Mouse (Mus musculus): ENCODE measurements around the gene Actg1.
A peak's percentile ranks its signal among the peaks of the same experiment; 100 is the strongest.

The Actg1 gene

DNA sequence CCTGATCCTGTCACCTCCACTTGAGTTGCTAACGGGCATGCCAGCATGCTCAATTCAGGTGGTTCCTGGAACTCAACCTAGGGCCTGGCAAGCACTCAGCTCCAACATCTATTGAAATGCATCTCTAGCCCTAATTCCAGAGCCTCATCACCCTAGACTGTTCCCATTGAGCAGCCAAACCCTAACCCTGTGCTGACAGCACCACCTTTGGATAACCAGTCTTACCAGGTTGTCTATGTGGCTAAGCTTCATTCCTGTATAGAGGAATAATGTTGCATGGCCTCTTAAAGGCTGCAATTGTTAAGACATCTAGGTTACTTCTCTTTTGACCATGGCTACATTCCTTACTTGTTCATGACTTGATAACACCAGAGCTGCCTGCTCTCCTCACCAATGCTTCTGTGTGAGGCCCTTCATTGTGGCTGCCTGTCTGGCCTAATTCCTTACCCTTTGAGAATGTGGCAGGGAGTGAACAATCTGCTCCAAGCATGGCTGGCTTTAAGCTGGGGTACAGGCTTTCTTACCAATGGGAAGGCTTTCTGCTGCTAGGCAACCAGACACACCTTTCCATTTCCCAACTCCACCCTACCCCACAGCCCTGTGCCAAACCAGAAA, 3.2 kb downstream of the Actg1 start:
- no peak for DNase-seq (ENCODE audit: low read depth, low spot score)

DNA sequence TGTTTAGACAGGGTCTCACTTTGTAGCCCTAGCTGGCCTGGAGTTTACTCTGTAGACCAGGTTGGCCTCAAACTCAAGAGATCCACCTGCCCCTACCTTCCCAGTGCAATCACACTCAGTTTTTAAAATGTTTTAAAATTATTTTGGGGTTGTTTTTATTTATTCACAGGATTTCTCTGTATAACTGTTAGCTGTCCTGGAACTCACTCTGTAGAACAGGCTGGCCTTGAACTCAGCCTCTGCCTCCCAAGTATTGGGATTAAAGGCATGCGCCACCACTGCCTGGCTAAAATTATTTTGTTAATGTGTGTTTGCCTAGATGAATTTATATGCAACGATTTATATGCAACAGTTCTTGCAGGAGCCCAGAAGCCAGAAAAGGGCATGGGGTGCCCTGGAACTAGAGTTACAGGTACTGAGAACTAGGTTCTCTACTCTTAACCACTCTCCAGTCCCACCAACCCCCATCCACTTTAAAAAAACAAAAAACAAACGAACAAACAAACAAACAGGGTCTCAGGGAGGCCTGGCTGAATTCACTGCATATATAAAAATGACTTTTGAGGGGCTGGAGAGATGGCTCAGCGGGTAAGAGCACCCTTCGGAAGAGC, 3.9 kb downstream of the Actg1 start:
- DNase-seq (ENCODE audit: low read depth, low spot score): no peak

DNA sequence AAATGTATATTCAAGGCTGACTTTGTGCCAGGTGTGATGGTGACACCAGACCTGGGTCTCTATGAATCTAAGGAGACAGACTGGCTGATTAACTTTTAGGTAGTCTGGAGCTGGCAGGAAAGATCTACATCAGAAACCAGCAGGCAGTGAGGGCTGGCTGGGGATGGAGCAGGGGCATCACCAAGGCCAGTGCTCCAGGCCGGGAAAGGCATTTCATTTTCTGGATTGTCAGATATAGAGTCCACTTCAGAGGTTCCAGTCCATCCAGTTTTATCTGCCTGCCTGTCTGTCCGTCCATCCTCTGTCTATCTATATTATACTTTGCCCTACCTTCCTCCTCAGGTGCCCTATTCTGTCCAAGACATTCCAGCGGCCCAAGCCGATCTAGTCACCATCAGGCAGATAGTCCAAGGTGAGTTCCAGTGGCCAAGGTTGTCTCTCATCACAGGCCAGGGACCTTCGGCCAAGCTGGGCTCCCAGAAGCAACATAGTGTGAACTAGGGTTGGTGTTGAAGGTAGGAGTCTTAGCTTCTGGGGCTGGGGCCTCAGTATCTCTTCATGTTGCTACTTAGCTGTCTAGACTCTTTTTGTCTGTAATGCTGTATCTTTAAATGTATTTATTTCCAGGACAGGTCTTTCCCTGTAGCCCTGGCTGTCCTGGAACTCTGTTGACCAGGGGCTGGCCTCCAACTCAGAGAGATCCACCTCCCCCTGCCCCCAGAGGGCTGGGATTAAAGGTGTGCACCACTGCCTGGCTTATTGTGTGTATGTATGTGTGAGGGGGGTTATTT, 4.6 kb downstream of the Actg1 start:
- DNase-seq (ENCODE audit: low read depth, low spot score): no peak

DNA sequence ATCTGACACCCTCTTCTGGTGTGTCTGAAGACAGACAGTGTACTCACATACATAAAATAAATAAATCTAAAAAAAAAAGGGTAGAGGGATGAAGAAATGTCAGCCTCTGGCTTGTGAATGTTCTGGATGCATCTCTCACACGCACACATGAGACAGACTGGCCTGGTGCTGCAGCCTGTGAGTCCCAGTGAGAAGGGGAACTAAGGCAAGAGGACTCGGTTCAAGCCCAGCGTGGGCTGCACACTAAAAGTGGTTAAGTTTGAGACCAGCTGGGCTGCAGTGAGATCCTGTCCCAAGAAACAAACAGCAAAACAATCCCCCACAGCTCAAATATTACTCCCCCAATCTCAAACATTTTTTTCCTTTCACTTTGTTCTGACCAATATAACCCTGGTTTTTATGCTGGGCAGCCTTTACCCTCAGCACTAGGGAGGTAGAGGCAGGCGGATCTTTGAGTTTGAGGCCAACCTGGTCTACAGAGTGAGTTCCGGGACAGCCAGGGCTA, 5.6 kb downstream of the Actg1 start:
- DNase-seq (ENCODE audit: low read depth, low spot score): no peak

DNA sequence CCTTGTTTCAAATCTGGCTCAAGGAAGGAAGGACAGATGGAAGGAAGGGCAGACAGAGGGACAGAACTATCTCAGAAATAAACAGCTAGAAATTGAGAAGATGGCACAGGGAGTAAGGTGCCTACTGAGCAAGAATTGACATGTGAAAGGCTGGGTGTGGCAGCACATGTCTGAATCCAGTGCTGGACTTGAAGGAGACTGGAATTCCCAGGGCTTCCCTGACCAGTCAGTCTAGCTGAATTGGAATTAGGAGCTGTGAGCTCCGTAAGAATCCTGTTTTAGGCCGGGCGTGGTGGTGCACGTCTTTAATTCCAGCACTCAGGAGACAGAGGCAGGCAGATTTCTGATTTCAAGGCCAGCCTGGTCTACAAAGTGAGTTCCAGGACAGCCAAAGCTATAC, 6.7 kb downstream of the Actg1 start:
- DNase-seq (ENCODE audit: low read depth, low spot score): no peak

DNA sequence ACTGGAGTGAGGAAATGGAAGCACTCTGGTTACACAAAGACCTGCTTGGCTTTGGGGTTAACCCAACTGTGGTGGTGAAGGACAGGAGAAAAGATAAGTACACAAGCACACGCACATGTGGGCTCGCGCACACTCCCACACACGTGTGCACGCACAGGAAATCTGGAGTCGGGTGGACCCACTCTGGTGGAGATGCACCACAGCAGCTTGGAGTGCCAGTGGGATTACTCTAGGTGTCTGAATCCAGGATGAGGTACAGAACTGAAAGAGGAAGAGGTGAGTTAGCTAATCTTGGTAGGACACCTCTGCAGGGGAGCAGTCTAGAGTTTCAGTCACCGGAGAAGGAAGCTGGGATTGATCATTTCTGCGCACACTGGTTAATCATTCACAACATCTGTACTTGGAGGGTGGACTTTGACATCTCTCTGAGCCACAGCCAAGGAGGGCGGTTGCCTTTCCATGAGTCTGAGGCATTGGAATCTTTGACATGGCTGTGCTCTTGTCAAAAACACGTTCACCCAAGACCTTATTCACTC, 8.3 kb downstream of the Actg1 start:
- DNase-seq (ENCODE audit: low read depth, low spot score): no peak

DNA sequence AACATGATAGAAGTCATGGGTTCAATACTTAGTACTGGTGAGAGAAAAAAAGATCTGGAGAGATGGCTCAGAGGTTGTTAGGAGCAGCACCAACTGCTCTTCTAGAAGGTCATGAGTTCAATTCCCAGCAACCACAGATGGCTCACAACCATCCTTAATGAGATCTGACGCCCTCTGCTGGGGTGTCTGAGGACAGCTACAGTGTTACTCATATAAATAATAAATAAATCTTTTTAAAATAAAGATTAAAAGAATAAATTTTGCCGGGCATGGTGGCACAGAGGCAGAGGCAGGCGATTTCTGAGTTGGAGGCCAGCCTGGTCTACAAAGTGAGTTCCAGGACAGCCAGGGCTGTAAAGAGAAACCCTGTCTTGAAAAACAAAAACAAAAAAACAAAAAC, 9.6 kb downstream of the Actg1 start:
- no peak for DNase-seq (ENCODE audit: low read depth, low spot score)

DNA sequence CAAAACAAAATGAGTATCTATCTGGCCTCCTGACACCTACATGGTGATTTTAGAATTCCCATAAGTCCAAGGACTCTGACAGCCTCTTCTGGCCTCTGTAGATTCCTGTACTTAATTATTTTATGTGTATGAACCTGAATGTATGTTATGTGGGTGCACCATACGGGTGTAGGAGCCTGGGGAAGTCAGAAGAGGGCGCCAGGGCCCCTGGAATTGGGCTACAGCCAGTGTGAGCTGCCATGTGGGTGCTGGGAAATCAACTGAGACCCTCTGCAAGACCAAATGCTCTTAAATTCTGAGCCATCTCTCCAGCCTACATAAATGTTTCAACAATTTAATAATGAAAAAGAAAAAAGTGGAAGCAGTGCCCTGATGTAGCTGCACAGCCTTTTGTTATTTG, 10.9 kb downstream of the Actg1 start:
- DNase-seq (ENCODE audit: low read depth, low spot score): no peak

DNA sequence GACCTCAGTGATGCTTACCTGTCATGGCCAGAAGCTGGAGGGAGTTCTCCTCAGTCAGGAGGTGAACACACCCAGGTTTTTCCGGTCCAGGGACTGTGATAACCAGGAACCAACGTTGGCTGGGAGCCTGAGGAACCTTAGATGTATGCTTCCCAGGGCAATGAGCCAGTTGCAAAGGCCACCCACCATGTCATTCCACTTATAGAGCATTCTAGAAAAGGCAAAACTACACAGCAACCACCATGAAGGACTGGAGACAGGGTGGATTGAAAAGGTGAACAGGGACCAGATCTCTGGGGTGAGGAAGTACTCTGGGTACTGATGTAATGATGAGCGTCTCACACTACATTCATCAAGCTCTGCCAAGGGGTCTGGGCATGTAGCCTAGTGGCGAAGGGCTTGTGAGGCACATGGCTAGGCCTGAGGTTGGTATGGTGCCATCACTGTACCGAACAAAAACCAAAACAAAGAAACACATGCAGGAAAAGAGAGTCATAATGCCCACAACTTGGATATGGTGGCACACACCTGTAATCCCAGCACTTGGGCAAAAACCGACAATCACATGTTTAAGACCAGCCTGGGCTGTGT, 12.8 kb downstream of the Actg1 start:
- no peak for DNase-seq (ENCODE audit: low read depth, low spot score)

DNA sequence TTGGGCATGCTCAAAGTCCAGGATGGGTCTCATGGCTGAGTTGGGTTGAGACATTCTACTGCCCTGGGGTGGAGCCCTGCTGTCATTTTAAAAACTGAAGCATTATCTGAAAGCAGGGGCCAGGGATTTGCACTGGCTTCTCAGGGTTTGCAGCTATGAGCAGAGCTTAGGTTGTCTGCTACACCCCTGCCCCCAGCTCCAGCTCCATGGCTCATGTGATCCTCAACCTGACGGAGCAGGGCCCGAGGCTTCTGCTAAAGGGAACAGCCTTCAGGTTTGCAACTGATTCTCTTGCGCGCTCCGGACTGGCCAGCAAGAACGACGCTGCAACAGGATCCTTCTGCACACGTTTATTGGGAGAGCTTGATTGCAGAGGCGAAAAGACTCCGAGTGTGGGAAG, 28.2 kb downstream of the Actg1 start:
- DNase-seq (ENCODE audit: low read depth, low spot score): no peak

DNA sequence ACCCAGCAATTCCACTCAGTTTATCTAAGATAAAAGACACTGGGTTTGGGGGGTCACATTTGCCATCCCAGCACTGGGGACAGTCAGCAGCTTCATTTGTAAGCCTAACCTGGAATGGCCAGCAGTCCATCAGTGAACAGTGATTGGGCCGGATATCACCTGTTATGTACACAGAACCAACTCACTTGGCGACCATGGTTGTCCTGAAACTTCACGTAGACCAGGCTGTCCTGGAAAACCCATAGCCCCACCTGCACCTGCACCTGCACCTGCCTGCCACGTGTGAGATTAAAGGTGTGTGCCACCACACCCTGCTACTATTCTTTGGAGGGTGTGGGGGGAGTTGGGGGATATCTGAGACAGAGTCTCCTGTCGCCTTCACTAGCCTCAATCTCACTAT, 29.0 kb downstream of the Actg1 start:
- no peak for DNase-seq (ENCODE audit: low read depth, low spot score)

DNA sequence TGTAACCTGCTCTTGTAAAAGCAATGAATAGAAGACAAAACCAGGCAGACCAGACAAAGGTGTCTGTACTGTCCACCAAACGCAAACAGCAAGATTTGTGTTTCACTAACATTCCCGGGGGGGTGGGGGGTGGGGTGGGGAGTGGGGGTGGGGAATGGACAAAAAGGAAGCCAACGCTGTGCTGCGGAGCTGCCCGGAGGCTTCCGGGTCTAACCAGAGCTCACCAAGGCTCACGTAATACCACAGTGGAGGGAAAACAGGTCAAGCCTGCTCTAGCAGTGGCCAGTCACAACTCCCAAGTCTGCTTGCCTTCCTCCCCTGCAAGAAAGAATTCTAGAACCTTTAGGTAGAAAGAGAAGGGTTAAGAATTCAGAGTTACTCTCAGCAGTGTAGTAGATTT, 30.9 kb downstream of the Actg1 start:
- DNase-seq (ENCODE audit: low read depth, low spot score): no peak

DNA sequence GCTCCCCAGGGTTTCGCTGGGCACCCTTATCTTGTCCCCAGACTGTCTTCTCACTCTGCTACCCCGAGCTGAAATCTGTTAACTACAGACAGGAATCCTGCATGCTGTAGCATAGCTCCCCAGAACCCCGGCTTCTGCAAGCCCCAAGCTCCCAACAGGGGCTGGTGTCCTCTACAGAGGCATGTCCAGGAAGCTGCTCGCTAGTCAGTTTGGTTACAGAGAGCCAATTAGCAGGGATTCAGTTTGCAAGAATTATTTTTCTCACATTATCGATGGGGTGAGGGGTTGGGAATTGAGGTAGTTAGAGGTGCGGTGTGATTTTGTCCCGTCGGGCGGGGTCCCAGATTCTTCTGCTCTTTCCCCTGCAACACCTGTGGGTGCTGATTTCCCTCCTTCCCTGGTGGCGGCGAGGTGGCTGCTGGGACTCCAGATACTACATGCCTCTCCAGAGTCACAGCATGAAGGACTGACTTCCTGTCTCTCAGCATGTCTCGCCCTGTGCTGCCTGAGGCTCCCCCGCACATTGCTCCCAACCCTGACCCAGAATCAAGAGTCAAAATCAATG, 31.6 kb downstream of the Actg1 start:
- DNase-seq (ENCODE audit: low read depth, low spot score): no peak

DNA sequence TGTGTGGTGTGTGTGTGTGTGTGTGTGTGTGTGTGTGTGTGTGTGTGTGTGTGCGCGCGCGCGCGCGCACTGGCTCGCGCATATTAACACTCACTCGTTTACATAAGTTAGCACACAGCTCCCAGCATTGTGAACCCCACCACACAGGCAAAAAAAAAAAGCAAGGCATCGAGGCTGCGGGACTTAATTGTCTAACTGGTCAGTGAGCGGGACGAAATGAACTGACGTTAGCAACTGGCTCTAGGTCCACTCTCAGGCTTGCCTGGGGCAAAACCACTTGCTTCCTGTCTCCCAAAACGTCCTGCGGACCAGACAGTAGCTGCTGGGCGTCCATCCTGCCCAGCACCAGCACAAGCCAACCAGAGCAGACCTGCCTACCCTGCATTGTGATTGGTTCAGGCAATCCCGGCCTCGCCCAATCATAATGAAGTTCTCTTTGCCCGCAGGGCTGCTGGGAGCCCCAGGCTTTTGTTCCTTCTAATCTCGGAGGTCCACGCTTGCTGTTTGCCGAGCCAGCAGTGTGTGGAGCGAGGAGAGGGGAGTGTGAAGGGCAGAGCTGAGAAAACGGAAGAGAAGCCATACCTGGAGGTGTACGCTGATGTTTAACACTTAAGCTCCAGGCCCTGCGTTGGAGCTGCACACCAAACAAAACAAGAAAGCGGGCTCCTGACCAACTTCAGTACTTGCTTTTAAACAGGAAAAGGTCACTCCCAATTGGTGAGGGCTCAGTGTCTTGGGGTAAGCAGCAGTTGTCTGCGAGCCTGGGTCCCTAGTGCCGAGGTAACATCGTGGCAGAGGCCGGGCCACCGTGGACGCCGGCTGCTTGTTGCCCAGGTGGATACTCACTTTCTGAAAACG, 32.3 kb downstream of the Actg1 start:
- DNase-seq (ENCODE audit: low read depth, low spot score): peak; percentile 90

DNA sequence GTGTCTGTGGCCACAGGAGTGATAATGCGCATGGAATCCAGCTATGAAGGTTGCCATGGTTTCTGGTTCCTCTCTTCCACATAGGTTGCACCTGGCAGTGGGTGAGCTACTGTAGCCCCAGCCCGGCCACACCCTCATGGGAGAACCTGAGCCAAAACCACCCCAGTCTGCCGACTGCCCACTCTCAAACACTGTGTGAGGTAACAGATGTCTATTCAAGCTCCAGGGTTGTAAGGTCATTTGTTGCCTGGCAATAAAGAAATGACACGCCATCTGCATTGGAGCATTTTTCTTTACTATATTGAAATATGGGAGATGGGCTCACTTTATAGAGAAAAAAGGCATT, 33.0 kb downstream of the Actg1 start:
- no peak for DNase-seq (ENCODE audit: low read depth, low spot score)

DNA sequence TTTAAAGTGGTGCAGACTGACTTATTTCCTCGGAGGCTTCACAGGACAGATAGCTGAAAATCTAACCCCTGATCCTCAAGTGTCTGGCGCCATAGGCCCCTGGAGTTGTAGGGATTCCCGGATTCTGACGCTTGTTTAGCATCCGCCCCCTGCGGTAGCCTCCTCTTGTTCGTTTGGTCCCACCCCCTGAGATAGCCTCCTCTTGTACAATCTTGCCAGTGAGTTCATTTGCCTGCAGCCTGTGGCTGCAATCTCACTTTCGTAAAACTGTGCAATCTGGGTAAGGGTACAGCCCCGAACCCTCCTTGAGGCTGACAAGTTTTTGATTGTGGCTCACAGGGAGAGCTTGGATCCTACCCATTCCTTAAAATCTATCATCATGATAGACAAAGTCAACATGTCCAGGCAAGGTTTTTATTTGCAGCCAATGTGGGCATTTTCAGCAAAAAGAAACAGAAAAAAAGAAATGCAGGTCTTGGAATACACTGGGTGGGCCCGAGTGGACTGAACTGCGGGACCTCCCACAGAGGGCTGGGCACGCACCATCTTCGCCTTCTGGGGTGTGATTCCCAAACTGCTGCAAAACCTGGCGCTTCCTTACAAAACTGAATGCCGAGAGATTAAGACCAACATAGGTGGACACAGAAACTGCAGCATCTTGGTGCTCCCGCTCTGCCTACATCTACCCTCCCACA, 33.5 kb downstream of the Actg1 start:
- DNase-seq (ENCODE audit: low read depth, low spot score): no peak

DNA sequence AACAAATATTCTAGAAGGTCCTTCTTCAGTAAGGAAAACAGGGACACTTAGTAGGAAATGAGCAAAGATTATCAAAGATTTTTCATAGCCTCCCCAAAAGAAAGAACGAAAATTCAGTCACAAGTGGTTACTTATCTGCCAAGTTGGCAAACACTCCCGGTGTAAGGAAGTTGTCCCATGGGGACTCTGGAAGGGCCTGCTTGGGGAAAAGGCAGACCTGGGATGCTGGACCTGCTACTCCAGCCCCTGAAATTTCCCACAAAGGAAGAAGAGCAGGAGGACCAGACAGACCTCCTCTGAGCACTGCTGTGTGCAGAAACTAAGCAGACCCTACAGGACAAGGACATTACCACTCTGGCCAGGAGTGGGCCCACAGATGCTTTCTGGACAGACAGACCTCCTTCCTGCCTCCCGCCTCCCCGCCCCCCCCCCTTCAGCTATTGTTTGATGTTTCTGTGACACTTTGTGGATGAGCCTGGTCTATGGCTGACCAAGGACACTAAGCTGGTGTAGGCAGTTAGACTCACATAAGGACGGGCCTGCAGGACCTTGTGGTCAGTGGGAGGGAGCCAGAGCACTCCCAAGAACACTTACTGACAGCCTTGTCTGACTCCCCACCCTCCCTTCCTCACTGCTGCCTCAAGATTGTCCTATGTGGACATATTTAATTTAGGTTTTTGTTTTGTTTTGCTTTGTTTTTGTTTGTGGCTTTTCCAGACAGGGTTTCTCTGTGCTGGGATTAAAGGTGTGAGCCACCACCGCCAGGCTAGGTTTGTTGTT, 34.2 kb downstream of the Actg1 start:
- DNase-seq (ENCODE audit: low read depth, low spot score): no peak

DNA sequence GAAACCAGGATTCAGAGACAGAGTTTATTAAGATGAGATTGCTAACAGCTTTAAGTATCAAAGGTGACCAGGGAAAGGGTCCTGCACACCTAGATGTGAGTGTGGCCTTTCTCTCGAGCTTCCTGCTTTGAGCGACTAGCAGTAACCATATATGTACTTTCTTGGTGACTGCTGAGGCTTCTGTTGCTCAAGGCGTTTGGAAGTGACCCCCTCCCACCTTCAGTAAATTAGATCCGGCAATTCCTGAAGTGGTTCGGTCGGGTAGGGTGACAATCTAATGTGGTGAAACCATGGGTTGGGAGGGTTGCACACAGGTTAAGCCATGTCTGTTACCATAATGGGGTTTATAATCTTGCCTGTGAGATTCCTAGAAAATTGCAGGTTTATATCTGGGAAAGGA, 36.3 kb downstream of the Actg1 start:
- no peak for DNase-seq (ENCODE audit: low read depth, low spot score)

DNA sequence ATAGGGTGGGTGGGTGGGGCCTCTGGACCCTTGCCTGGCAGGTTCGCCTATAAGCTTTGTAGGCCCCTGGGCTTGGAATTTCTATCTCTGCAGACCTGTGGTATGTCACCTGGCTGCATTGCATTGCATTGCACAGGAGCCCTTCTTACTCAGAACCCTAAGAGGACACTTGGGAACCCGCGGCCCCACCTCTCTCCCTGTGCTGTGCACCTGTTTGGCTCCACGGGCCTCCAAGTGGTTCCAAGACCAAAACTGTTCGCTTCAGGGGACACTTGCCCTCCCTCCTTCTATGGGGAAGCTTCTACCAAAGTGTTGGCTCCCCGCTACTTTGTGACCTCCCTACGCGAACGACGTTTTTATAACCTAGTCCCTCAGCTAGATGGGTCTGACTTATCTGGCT, 36.8 kb downstream of the Actg1 start:
- no peak for DNase-seq (ENCODE audit: low read depth, low spot score)

DNA sequence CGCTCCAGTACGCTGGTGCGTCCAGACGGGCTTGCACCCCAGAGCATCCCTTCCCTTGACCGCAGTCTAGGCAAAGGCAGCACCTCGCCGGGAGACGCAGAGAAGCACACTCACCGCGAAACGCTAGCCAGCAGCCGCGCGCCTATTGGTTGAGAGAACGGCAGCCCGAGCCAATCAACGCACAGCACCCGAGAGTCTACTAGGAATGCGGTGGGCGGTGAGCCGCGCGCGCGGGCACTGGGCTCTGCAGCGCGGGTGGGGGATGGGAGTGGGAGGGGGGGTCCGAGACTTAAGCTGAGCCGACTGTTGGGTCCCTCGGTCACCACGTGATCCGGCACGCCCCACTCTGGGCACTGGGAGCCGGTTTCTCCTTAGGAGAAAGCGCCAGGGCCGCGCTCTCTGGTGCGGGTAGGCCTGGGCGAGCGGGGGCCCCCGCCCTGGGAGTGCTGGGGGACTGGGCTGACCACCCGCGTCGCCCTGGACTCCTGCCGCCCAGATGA, 37.5 kb downstream of the Actg1 start:
- DNase-seq (ENCODE audit: low read depth, low spot score): peak; percentile 94

Data from embryo, embryonic 11.5 days (tissue).